Mouse (Mus musculus) E14TG2a.4 (cell line): ENCODE measurements at regions not wholly inside any gene's neighbourhood (a gene's known extent, or its start where the extent isn't known, plus 50 kb on each side); places are given as distances from the start of the nearest gene placed in this dataset.

ENCODE experiments used
- CTCF ChIP-seq: conservative IDR thresholded peaks from 2 replicates; pipeline ENCODE4 v1.5.1; 2014; ENCODE audit warnings: low read length
- NANOG ChIP-seq: IDR thresholded peaks from 2 replicates; pipeline ENCODE4 v1.6.1; 2014; ENCODE audit warnings: borderline replicate concordance, low read length, mixed read lengths

- TF ChIP-seq CTCF (no peak), NANOG (no peak)
These were observed 578.5 kb upstream of the Intu start for GRCm38 (mm10) chr3:39952556-39952955.
